Mouse (Mus musculus) embryo, embryonic 9.5 days (tissue): ENCODE data around the gene Ccn6.
"Not testable (repeated sequence)": the region's sequence is repeated elsewhere in the genome, so short reads cannot be mapped to it uniquely, and the experiment has no call there.

ENCODE experiments used
- DNase-seq: peaks from one replicate; pipeline ENCODE4 v3.0.0-alpha.2; 2017; ENCODE audit errors: extremely low spot score

Ccn6 gene

GRCm38 (mm10) chr10:39163694-39164093, at the start of gene Ccn6:
Ccn6 (minus strand) TSS chr10:39163794.
- no peak for DNase-seq

- no peak for DNase-seq
Measured at GRCm38 (mm10) chr10:39210031-39210430, 46.4 kb upstream of the Ccn6 start.

- no peak for DNase-seq
Measured at GRCm38 (mm10) chr10:39209161-39210025, 45.8 kb upstream of the Ccn6 start.

GRCm38 (mm10) chr10:39208712-39209111, 45.1 kb upstream of the Ccn6 start:
- no peak for DNase-seq

GRCm38 (mm10) chr10:39207310-39207855, 43.8 kb upstream of the Ccn6 start:
- DNase-seq, result no peak

GRCm38 (mm10) chr10:39202490-39202889, 38.9 kb upstream of the Ccn6 start:
- DNase-seq, result no peak

GRCm38 (mm10) chr10:39198216-39198615, 34.6 kb upstream of the Ccn6 start:
- not testable (repeated sequence) for DNase-seq

- DNase-seq, result no peak
Measured at GRCm38 (mm10) chr10:39192673-39193072, 29.1 kb upstream of the Ccn6 start.

GRCm38 (mm10) chr10:39185545-39185906, 21.9 kb upstream of the Ccn6 start:
- no peak for DNase-seq

GRCm38 (mm10) chr10:39184864-39185544, 21.4 kb upstream of the Ccn6 start:
- no peak for DNase-seq

GRCm38 (mm10) chr10:39176981-39177380, 13.4 kb upstream of the Ccn6 start:
- DNase-seq, result no peak

- DNase-seq, result peak; percentile 43
Measured at GRCm38 (mm10) chr10:39173077-39173476, 9.5 kb upstream of the Ccn6 start.

GRCm38 (mm10) chr10:39172540-39172931, 8.9 kb upstream of the Ccn6 start:
- no peak for DNase-seq

GRCm38 (mm10) chr10:39171603-39172539, 8.3 kb upstream of the Ccn6 start:
- peak; percentile 87 for DNase-seq

GRCm38 (mm10) chr10:39171134-39171533, 7.5 kb upstream of the Ccn6 start:
- DNase-seq, result peak; percentile 86

- no peak for DNase-seq
Measured at GRCm38 (mm10) chr10:39170706-39171105, 7.1 kb upstream of the Ccn6 start.

- DNase-seq, result peak; percentile 73
Measured at GRCm38 (mm10) chr10:39170181-39170580, 6.6 kb upstream of the Ccn6 start.

- DNase-seq, result no peak
Measured at GRCm38 (mm10) chr10:39169642-39170041, 6.0 kb upstream of the Ccn6 start.

GRCm38 (mm10) chr10:39167611-39168010, 4.0 kb upstream of the Ccn6 start:
- DNase-seq, result no peak

- no peak for DNase-seq
Measured at GRCm38 (mm10) chr10:39165632-39166115, 2.1 kb upstream of the Ccn6 start.

GRCm38 (mm10) chr10:39162666-39163484, 719 bp downstream of the Ccn6 start:
- no peak for DNase-seq
